Mouse (Mus musculus) kidney, adult 11 months (tissue): ENCODE measurements around the gene Pcsk5.

Source experiments
- DNase-seq: peaks from one replicate; pipeline ENCODE4 v3.0.0; 2022

Pcsk5 gene

DNA sequence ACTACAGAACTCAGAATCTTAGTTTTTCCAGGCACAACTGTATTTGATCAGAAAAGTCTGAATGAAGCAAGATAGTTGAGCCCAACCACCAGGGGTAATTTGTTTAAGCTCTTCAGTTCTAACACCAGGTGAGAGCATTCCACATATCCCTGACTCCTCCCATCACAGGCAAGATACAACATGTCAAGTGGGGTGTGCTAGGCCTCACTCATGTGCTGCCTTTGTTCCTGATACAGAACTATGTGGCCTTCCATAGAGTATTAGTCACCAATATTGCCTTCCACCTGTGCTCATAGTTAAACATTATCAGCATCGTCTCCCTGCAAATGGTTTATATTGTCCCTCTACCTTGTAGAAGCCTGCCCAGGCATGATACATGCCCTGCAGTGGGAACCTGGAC is 36.6 kb downstream of the Pcsk5 start:
- no peak for DNase-seq

- DNase-seq: no peak
Observed at GRCm38 (mm10) chr19:17799419-17800185, 37.8 kb downstream of the Pcsk5 start.

DNA sequence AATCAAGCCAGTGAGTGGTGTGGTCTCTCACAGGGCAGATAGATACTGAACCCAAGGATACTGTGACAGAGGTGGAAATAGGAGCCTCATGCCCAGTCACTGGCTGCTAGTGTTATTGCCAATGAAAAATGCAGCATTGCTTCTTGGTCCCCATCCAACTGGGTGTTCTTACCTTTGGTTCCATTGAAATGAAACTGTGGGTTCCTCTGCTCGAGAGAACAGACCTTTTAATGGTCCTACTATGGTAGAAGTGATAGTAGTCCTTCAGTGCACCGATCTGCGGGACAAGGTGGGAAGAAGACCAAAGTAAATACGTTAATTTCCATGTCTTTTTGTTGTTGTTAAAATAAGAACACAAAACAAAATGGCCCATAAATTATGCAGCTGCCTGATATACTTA is 44.0 kb downstream of the Pcsk5 start:
- no peak for DNase-seq

DNA sequence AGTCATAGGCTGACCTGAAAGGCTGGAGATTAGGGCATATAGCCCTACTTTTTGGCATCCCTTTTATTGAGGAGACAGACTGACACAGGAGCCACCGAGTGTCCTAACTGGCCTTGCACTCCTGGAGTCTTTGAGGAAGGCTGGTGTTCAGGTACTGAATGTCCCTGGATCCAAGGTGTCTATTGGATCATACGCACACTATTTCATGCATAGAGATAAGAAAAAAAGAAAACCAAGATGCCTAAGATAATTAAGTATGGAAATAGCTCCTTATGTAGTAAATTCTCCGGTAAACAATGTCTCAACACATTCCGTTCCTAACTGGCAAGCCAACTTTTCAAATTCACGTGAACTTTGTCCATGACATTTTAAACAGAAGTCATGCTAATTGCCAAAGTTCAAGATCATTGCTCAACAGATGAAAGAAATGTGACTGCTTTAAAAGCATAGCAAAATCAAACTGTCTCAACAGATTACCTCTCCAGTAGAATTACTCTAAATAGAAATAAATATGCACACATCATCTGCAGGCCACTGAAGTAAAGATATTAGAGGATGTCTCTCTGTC is 45.9 kb downstream of the Pcsk5 start:
- no peak for DNase-seq

- DNase-seq: no peak
Observed at GRCm38 (mm10) chr19:17788617-17789317, 48.7 kb downstream of the Pcsk5 start.

GRCm38 (mm10) chr19:17786744-17787143 is 50.7 kb downstream of the Pcsk5 start:
- no peak for DNase-seq

DNA sequence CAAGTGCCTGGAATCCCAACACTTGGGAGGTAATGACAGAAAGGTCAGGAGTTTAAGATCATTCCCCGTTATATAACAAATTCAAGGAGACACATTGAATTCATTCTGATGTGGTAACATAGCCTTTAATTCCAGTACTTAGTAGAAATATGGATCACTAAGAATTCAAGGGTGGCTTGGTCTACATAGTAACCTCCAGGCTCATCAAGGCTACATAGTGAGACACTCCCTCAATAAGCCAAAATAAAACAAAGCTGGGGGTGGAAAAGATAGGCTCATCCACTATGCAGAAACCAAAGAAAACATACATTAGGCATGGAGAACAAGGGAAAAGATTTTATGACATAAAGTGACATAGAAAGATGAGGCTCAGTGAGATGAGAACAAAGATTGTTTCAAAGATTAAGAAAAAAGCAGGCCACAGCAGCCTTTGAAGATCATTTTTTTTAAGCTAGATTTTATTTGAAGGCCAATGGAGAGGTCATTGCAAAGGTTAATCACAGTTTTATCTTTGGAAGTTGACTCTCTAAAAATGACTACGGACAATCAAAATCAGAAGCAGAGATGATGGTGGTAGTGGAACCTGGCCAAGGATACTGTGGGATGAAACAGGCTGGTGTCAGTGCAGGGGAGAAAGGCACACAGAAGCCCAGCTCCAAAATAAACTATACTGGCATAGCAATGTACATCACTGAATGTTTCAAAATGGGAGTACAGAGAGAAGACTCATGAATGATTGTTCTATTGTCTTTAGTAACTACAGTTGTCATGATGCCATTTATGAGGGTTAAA is 52.8 kb downstream of the Pcsk5 start:
- no peak for DNase-seq

DNA sequence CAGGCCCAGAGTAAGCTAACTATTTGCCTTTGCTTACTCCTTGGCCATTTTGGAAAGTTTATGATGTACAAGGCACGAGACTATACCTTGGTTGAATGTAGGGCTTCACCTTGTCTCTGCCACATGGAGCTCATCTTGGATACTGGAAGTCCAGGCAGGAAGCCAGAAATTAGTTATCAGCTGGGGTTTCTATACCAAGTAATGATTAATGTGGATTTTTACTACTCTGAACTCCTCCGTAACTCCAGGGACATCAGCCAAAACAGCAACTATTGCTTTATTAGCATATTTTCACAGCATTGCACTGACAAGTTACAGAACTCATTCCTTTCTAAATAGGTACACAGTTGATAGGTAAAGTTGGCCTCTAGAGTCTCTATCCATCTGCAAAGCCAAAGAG is 54.2 kb downstream of the Pcsk5 start:
- no peak for DNase-seq

- peak; percentile 75 for DNase-seq
Observed at GRCm38 (mm10) chr19:17781323-17781722, 56.1 kb downstream of the Pcsk5 start.

DNA sequence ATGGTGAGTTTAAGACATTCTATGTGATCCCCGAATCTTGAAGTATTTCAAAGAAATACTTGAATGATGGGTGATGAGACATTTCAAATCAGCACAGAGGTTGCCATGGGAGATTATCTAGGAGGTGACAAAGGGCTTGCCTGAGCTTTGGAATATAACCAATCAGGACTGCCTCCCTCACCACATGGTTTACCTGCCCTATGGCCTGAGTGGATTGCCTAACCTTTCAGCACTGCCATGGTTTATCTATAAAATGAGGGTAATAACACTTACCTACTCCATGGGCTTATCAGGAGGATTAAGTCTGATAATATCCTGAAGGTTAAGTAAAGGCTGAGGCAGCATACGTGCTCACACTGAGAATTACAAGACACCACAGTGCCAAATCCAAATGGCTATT is 61.5 kb downstream of the Pcsk5 start:
- no peak for DNase-seq

- DNase-seq: no peak
Observed at GRCm38 (mm10) chr19:17775097-17775496, 62.3 kb downstream of the Pcsk5 start.

DNA sequence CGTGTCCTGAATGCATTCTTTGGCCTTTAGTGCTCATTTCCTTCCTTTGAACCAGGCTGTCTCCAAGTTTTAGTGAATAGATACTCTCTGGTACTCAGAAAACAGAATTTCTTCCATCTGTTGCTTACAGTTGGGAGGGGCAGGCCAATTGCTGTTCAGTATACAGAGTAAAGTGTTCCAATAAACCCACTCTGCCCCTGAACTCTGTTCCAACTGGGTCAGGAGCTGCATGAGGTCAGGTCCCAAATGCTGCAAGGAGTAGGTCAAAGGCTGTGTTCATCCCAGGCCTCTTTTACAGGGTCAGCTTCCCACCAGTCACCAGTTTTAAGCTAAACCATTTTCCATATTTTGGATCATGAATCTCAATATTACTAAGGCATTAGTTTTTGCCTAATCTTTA is 63.4 kb downstream of the Pcsk5 start:
- DNase-seq: no peak

- no peak for DNase-seq
Observed at GRCm38 (mm10) chr19:17769610-17770399, 67.6 kb downstream of the Pcsk5 start.

GRCm38 (mm10) chr19:17765001-17765400 is 72.4 kb downstream of the Pcsk5 start:
- DNase-seq: no peak

GRCm38 (mm10) chr19:17762740-17763139 is 74.7 kb downstream of the Pcsk5 start:
- no peak for DNase-seq

- DNase-seq: no peak
Observed at GRCm38 (mm10) chr19:17761678-17762077, 75.8 kb downstream of the Pcsk5 start.

- no peak for DNase-seq
Observed at GRCm38 (mm10) chr19:17752841-17753240, 84.6 kb downstream of the Pcsk5 start.

DNA sequence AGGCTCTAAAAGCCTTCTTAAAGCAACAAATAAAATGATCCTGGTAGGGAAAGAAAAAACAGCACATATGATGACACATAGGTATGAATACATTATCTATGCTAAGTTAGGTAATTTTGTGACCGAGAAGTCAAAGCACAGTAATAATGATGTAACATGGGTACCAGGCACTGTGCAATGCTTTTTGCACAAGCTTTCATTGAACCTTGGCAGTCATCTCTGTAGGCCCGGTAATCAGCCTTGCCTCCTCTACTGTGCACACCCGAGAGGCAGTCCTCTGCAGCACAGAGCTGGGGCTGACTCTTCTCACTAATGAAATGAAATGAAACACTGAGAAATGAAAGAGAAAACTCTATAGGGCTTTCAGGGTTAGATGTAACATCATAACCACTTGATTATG is 89.1 kb downstream of the Pcsk5 start:
- no peak for DNase-seq

GRCm38 (mm10) chr19:17745380-17745779 is 92.1 kb downstream of the Pcsk5 start:
- DNase-seq: no peak

- DNase-seq: peak; percentile 45
Observed at GRCm38 (mm10) chr19:17744474-17745069, 92.9 kb downstream of the Pcsk5 start.

DNA sequence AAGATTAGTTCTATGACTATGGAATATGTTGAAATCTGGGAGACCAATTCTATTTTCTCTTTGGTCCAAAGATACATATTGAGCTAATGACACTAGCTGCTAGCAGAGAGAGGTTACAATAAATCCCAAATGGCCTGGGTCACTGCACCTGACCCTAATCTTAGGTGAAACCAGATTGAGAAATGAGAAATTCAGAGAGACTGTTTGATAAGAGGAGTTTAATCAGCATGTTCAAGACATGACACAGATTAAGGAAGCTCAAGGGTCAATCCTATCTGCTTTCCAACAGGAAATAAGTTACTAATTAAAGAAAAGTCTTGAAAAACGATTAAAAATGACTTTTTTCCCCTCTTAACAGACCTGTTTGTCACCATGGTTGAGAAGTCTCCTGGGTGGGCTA is 96.0 kb downstream of the Pcsk5 start:
- DNase-seq: no peak

GRCm38 (mm10) chr19:17732676-17733277 is 104.7 kb downstream of the Pcsk5 start:
- DNase-seq: no peak
